Mouse (Mus musculus) CD8-positive naive resting alpha-beta T cell, adult 57 days (primary cell): Measurements from ENCODE around the gene Styk1. TPM values are rescaled to one million over a fixed set of nuclear protein-coding genes. Genes with fewer than 3 reads are reported as not detected.

Source experiments
- total RNA-seq: library from RNA; stranded (reverse); gene quantifications from one replicate; pipeline ENCODE4 v1.2.4, GENCODE M21; 2023

Gene Styk1
- not detected for total RNA-seq

DNA sequence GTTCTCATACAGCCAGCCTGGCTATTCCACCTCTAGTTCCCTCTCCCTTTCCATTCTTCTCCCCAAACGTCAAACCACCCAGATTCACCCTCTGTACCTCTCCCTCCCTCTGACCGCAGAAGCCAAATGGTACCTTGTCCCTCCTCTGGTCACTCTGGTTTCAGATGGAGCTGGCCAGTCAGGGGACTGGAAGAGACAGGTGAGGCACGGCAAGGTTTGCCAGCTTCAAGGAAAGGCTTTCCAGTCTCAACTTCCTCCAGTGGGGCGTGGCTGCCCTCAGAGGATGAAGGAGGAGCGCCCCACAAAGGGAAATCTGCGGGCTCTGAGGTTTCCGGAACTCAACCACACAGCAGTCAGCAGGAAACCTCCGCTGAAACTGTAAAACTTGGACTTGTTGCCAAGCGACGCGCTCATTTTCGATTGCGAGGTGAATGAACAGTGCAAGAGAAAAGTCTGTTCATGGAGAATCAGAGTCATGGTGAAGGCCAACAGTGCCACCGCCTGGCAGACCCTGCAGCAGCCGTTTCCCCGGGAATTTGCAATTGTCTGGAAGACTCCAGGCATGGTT, at the start of gene Styk1:
Gene Styk1 (minus strand): TSS at position 246 of the 568 bp plus-strand sequence.

DNA sequence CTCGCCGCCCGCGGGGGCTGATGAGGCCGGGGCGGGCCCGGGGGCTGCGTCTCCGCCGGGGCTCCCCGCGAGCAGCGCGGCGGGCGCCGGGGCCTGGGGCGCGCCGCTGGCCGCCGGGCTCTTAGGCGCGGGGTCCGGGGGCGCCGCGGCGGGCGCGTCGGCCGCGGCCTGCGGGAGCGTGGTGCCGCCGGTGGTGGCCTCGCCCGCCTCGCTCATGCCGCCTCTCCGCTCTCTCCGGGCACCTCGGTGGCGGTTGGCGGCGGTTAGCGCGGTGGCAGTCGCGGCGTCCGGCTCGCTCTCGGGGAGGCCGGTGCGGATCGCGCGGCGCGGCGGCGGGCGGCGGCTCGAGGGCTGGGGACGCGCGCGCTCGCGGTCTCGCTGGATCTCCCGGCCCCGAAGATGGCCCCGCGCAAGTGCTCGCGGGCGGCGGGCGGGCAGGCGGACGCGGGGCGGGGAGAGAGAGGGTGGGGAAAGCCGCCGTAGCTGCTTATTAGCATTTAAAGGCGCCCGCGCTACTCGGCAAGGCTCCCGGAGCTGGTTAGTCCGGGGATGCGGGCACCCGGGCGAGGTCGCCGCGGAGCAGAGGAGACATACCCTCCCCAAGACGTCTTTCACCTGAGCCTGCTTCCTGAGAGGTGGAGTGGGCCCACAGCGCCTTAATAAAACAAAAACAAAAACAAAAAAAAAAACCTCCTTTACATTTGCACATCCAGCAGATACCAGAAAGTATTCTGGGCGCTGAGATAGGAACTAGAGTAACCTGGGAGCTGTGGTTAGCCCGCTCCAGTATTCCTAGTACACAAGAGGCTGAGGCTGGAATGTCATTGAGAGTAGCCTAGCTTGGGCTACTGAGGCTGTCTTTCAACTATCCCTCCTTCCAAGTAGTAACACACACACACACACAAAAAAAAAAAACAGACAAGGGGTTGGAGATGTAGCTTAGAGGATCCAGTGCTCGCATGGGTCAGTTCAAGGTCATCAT, 34.9 kb upstream of the Styk1 start, which contains the start of gene Ybx3:
Gene Ybx3 (minus strand): TSS at position 437 of the 982 bp plus-strand sequence.

GRCm38 (mm10) chr6:131292991-131293788, 60.2 kb downstream of the Styk1 start, which contains the start of gene Magohb:
Gene Magohb, minus strand, starts transcription at chr6:131293244.

Other genes with a start within 250 kb of the Styk1 start
- gene Klra2, start 106.2 kb downstream of the Styk1 start, total RNA-seq = 0.37 TPM
- 14.4 TPM for gene Magohb, start 60.4 kb downstream of the Styk1 start, total RNA-seq
- 24.8 TPM for gene Ybx3, start 34.9 kb upstream of the Styk1 start, total RNA-seq
- gene 5430401F13Rik, start 132.8 kb upstream of the Styk1 start, total RNA-seq = not detected
- gene Gm6619, start 132.8 kb upstream of the Styk1 start, total RNA-seq = not detected